Mouse (Mus musculus): ENCODE data around the gene Trim56.

GRCm38 (mm10) chr5:137161853-137162252 lies 45.8 kb upstream of the Trim56 start:
- TF ChIP-seq CTCF (IDR thresholded peaks at IDR 0.05; ENCODE audit: insufficient read depth, low read depth, low read length) (no peak), POLR2A (IDR thresholded peaks at IDR 0.05; ENCODE audit: insufficient read depth, low read depth, low read length) (no peak)

Data from olfactory bulb, adult 2 months (tissue).